Mouse (Mus musculus): Measurements from ENCODE around the gene Spop.

Gene Spop

DNA sequence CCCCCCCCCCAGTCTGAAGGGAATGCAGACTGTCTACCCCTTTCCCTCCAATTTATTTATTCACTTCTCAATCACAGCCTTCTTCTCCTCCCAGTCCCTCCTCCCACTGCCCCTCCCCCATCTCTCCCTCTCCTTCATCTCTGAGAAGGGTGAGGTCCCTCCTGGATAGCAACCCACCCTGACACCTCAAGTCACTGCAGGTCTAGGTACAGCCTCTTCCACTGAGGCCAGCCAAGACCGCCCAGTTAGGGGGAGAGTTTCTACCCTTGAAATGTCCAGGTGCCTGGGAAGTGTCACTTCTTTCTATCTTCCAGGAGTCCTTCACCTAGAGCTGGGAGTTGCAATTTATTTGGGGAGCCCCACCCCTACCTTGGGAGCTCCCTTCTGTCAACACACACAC lies 98.0 kb downstream of the Spop start:
- ChIA-PET CTCF (interaction anchor here in 3 of 4 experiments (0.6 to 3.4 kb wide), 4 partner anchors 9 to 201 kb away, joined by 3 to 10 read pairs (median 4); no protein-coding TSS in a partner anchor), POLR2A (interaction anchor here in 3 of 4 experiments (0.7 to 2.0 kb wide), 4 partner anchors 9 to 270 kb away, joined by 3 to 8 read pairs (median 4); partner anchors contain the start of gene Slc35b1 (in 1 of the 3))

GRCm38 (mm10) chr11:95512383-95512782 lies 98.5 kb downstream of the Spop start:
- POLR2A ChIA-PET, result interaction anchor here (0.7 to 2.0 kb wide), 10 partner anchors 9 to 269 kb away, joined by 3 to 8 read pairs (median 4); partner anchors contain the start of genes Kat7 (in 1 of the 4), Slc35b1 (in 1 of the 4) and Spop (in 1 of the 4)

DNA sequence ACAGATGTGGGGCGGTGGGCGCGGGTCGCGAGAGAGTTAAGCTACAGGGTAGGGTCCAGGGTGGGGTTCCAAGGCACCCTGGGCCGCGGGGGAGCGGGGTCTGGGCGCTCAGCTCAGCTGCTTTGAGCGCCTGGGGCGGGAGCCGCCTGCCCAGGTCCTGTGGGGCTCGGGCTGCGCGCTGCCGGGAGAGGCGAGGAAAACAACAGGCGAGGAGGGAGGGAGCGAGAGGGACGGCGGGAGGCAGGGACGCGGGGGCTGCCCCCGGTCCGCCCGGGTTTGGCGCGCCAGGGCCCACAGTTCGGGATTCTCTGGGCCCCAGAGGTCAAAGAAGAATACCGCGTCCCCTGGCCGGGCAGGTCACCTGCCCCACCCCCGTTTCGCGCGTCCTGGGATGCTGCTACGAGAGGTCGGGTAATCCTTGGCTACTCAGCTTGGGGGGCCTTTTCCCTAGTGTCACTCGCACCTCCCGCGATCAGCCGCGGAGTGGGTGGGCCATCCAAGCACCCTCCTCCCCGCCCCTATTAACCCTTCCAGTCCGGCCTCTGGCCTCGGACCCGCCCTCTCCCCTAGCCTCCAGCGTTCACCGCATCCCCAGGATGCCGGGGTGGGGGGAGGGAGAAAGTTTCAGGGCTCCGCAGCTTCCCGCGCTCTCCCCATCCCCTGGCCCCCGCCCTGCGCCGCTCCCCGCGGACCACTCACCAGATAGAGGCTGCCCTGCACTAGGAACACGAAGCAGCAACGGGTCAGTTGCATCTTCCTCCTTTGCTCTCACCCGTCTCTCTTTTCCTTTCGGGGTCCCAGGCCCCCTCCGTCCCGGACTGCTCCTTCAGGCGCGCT lies 99.8 kb downstream of the Spop start:
- POLR2A ChIA-PET, result interaction anchor here in 3 of 4 experiments (0.6 to 4.3 kb wide), 20 partner anchors 8 to 238 kb away, joined by 3 to 22 read pairs (median 4); partner anchors contain the start of genes Kat7 (in 2 of the 3), Slc35b1 (in 2 of the 3), Spop (in 2 of the 3) and Fam117a (in 1 of the 3)
- CTCF ChIA-PET, result interaction anchor here in 3 of 4 experiments (0.6 to 5.0 kb wide), 19 partner anchors 7 to 397 kb away, joined by 3 to 32 read pairs (median 5); partner anchors contain the start of genes Slc35b1 (in 1 of the 3) and Spop (in 1 of the 3)

More at GRCm38 (mm10) chr11:95512383-95512782, 98.5 kb downstream of the Spop start:
- CTCF ChIA-PET, result interaction anchor here in 3 of 4 experiments (1.2 to 3.4 kb wide), 6 partner anchors 9 to 253 kb away, joined by 3 to 18 read pairs (median 6); no protein-coding TSS in a partner anchor

DNA sequence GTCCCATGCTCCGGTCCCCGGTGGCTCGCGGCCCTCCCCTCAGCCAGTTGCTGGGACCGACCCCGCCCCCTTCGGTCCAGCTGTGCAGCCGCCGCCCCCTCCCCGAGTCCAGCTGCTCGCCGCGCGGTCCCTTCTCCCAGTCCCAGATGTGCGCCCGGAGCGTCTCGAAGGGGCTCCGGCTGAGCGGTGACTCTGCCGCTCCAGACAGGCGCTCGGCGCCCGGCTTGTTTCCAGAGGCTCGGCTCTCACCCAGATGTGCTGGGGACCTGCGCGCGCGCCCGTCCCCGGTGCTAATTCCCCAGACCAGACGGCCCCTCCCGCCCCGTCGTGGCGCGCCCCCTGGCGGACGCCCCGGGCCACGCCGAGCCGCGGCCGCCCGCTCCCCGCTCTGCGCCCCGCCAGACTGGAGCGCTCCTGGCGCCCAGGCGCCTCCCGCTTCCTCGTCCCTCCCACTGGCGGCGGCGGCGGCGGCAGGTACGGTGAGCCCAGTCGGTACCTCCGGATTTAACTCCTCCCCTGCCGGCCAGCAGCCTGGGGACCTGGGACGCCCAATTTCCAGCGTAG lies 100.5 kb downstream of the Spop start, which contains the start of gene Nxph3:
Nxph3 (minus strand) TSS at position 273 of the 564 bp plus-strand sequence.
- CTCF ChIA-PET, result interaction anchor here (0.6 to 5.0 kb wide), 26 partner anchors 10 to 535 kb away, joined by 3 to 32 read pairs (median 4); partner anchors contain the start of genes Slc35b1 (in 2 of the 4) and Spop (in 1 of the 4)
- POLR2A ChIA-PET, result interaction anchor here in 3 of 4 experiments (0.8 to 4.3 kb wide), 19 partner anchors 11 to 205 kb away, joined by 3 to 22 read pairs (median 4); partner anchors contain the start of genes Kat7 (in 2 of the 3), Fam117a (in 1 of the 3), Slc35b1 (in 1 of the 3) and Spop (in 1 of the 3)

- CTCF ChIA-PET, result interaction anchor here (0.5 to 5.0 kb wide), 35 partner anchors 8 to 924 kb away, joined by 3 to 32 read pairs (median 4); partner anchors contain the start of genes Slc35b1 (in 3 of the 4) and Spop (in 1 of the 4)
Measured at GRCm38 (mm10) chr11:95515376-95516323, 101.8 kb downstream of the Spop start.

DNA sequence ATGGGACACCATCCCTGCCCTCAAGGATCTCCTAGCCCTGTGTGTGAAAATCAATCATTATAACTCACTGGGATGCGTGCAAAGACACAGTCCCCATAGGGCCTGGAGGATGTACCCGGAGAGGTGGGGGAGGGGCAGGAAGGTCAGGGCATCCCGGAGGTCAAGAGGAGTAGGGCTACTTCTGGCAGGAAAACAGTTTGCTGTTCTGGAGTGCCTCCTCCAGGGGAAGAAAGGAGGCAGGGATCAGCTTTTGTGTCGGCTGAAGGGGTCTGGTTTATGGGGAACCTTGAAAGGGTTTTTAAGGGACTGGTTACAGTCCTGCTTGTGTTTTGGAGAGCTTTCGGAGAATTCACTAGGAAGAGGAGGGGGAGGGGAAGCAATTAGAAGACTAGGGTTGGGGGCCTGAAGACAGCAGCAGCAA lies 102.6 kb downstream of the Spop start:
- POLR2A ChIA-PET, result interaction anchor here (0.5 to 4.3 kb wide), 11 partner anchors 9 to 1598 kb away, joined by 3 to 22 read pairs (median 4); partner anchors contain the start of genes Kat7 (in 1 of the 4) and Slc35b1 (in 1 of the 4)
- CTCF ChIA-PET, result interaction anchor here (0.5 to 5.0 kb wide), 13 partner anchors 9 to 1334 kb away, joined by 3 to 32 read pairs (median 4); partner anchors contain the start of genes Slc35b1 (in 3 of the 4) and Spop (in 1 of the 4)

More at GRCm38 (mm10) chr11:95515376-95516323, 101.8 kb downstream of the Spop start:
- POLR2A ChIA-PET, result interaction anchor here (0.6 to 4.3 kb wide), 31 partner anchors 8 to 587 kb away, joined by 3 to 22 read pairs (median 3); partner anchors contain the start of genes Kat7 (in 2 of the 4), Slc35b1 (in 2 of the 4) and Spop (in 2 of the 4)

- ChIA-PET POLR2A (interaction anchor here in 3 of 4 experiments (0.6 to 4.3 kb wide), 11 partner anchors 10 to 251 kb away, joined by 3 to 22 read pairs (median 3); partner anchors contain the start of genes Kat7 (in 1 of the 3) and Slc35b1 (in 1 of the 3)), CTCF (interaction anchor here in 3 of 4 experiments (0.7 to 5.0 kb wide), 7 partner anchors 10 to 258 kb away, joined by 3 to 32 read pairs (median 4); partner anchors contain the start of genes Kat7 (in 1 of the 3) and Slc35b1 (in 1 of the 3))
Measured at GRCm38 (mm10) chr11:95517162-95517561, 103.3 kb downstream of the Spop start.

GRCm38 (mm10) chr11:95519299-95519698 lies 105.4 kb downstream of the Spop start:
- POLR2A ChIA-PET, result interaction anchor here in 3 of 4 experiments (0.6 to 3.4 kb wide), 8 partner anchors 68 to 134 kb away, joined by 3 to 22 read pairs (median 4); partner anchors contain the start of genes Ngfr (in 1 of the 3), Slc35b1 (in 1 of the 3) and Spop (in 1 of the 3)
- CTCF ChIA-PET, result interaction anchor here in 3 of 4 experiments (0.6 to 4.6 kb wide), 25 partner anchors 9 to 268 kb away, joined by 3 to 121 read pairs (median 26); partner anchors contain the start of genes Slc35b1 (in 3 of the 3) and Spop (in 1 of the 3)

DNA sequence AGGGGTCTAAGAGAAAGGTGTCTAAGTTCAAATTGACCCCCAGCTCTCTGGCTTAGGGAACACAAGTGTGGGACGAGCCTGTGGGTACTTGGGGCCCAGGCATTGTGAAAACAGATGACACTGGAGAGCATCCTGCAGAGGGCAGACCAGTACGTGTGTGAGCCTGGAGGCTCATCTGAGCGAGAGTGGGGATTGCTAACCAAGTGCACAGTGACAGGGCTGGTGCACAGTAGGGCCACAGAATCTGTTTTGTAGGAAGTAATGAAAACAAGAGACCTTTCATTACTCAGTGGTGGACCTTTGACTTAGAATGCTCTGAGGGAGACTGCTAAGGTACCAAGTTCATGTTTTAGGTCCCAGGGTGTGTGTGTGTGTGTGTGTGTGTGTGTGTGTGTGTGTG lies 106.1 kb downstream of the Spop start:
- ChIA-PET CTCF (interaction anchor here (0.6 to 4.6 kb wide), 72 partner anchors 7 to 400 kb away, joined by 3 to 121 read pairs (median 10); partner anchors contain the start of genes Slc35b1 (in 4 of the 4), Dlx3 (in 1 of the 4), Ngfr (in 1 of the 4) and Spop (in 1 of the 4)), POLR2A (interaction anchor here (0.7 to 3.4 kb wide), 28 partner anchors 11 to 419 kb away, joined by 3 to 35 read pairs (median 6); partner anchors contain the start of genes Slc35b1 (in 3 of the 4), Kat7 (in 2 of the 4), Spop (in 2 of the 4) and Ngfr (in 1 of the 4))

DNA sequence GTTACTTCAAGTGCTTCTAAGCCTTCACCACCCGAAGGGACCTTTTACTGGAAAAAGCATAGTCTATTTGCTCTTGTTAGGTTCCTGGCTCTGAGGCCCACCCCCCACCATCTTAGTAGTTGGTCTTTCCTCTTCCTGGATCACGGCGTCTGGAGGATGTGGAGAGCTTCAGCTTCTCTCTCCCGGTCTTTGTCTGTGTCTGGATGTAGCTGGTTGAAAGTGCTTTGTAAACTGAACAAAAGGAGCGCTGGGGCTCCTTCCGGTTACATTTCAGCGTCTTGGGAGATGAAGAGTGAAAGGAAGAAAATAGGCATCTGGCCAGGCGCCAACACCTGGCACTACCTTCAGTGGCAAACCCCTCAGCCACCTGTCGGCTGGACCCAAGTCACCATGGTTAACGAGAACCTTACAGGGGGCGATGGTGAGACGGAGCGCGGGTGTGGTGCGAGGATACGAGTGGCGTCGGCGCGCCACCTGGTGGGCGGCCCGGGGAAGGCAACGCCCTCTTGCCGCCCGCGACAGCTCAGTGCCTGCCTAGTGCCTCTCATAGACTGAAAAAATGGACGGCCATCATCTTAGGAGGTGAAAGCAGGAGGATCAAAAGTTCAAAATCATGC lies 106.7 kb downstream of the Spop start:
- POLR2A ChIA-PET, result interaction anchor here (0.5 to 3.4 kb wide), 62 partner anchors 8 to 1309 kb away, joined by 3 to 35 read pairs (median 4); partner anchors contain the start of genes Slc35b1 (in 4 of the 4), Kat7 (in 3 of the 4), Ngfr (in 2 of the 4) and Spop (in 2 of the 4)
- CTCF ChIA-PET, result interaction anchor here (0.5 to 4.6 kb wide), 168 partner anchors 8 to 581 kb away, joined by 3 to 121 read pairs (median 6); partner anchors contain the start of genes Slc35b1 (in 4 of the 4), Spop (in 4 of the 4), Ngfr (in 3 of the 4) and Dlx3 (in 2 of the 4)

- ChIA-PET POLR2A (interaction anchor here (0.6 to 3.4 kb wide), 59 partner anchors 9 to 455 kb away, joined by 3 to 35 read pairs (median 4); partner anchors contain the start of genes Slc35b1 (in 4 of the 4), Kat7 (in 3 of the 4), Ngfr (in 2 of the 4) and Spop (in 2 of the 4)), CTCF (interaction anchor here (0.5 to 4.6 kb wide), 187 partner anchors 9 to 629 kb away, joined by 3 to 121 read pairs (median 5); partner anchors contain the start of genes Slc35b1 (in 4 of the 4), Spop (in 4 of the 4), Dlx3 (in 2 of the 4) and Kat7 (in 1 of the 4))
Measured at GRCm38 (mm10) chr11:95521563-95521962, 107.7 kb downstream of the Spop start.

DNA sequence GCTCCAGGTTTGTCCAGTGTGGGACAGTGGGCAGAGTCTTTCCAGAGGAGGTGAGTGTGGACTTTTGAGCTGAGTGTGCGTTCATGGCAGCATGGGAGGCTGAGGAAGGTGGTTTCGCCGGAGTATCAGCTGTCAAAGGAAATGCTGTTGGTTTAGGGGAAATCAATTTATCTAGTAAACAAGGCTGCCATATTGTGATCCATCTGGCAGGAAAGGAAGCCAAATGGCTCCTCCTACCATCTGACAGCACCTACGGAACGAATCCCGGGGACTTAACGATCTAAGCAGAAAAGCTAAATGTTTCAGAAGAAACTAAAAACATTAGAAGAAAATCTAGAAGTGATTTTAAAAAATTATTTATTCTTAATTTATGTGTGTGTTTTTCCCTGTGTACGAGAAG lies 113.4 kb downstream of the Spop start:
- POLR2A ChIA-PET, result interaction anchor here in 3 of 4 experiments (0.6 to 2.1 kb wide), 12 partner anchors 10 to 215 kb away, joined by 3 to 9 read pairs (median 3); partner anchors contain the start of genes Nxph3 (in 1 of the 3) and Slc35b1 (in 1 of the 3)
- CTCF ChIA-PET, result interaction anchor here (0.6 to 1.8 kb wide), 10 partner anchors 17 to 456 kb away, joined by 3 to 7 read pairs (median 4); partner anchors contain the start of gene Ngfr (in 1 of the 4)

DNA sequence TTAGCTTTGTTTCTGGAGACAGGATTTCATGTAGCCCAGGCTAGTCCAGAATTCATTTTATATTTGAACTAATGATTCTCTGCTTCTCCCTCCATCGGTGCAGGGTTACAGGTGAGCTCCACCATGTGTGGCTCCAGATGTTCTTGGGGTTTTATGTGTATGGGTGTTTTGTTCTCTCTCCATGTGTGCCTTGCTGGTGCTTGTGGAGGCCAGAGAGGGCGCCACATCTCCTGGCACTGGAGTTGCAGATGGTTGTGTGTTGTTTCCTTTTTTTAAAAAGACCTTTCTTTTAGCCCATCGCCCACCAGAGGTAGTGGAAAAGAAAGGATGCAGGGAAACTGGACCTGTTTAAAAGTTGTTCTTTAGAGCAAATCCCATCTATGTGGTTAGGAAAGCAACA lies 114.4 kb downstream of the Spop start:
- ChIA-PET CTCF (interaction anchor here in 3 of 4 experiments (0.6 to 1.8 kb wide), 16 partner anchors 8 to 270 kb away, joined by 3 to 7 read pairs (median 3); partner anchors contain the start of genes Ngfr (in 1 of the 3) and Slc35b1 (in 1 of the 3)), POLR2A (interaction anchor here in 2 of 4 experiments (0.7 to 2.1 kb wide), 8 partner anchors 11 to 190 kb away, joined by 3 to 9 read pairs (median 3); partner anchors contain the start of genes Nxph3 (in 1 of the 2), Phb (in 1 of the 2) and Slc35b1 (in 1 of the 2))

Data from embryonic stem cell, embryonic (primary cell).